Mouse (Mus musculus) cerebellum, adult 9-10 months (tissue): ENCODE data around the gene Tmem258.

Experiments used
- DNase-seq: peaks from one replicate; pipeline ENCODE4 v3.0.0; 2022

The Tmem258 gene

GRCm38 (mm10) chr19:10185876-10186275, 17.9 kb upstream of the Tmem258 start:
- DNase-seq = no peak

- no peak for DNase-seq
Observed at GRCm38 (mm10) chr19:10186569-10186968, 17.2 kb upstream of the Tmem258 start.

- DNase-seq = peak; percentile 87
Observed at GRCm38 (mm10) chr19:10188281-10188811, 15.5 kb upstream of the Tmem258 start.

DNA sequence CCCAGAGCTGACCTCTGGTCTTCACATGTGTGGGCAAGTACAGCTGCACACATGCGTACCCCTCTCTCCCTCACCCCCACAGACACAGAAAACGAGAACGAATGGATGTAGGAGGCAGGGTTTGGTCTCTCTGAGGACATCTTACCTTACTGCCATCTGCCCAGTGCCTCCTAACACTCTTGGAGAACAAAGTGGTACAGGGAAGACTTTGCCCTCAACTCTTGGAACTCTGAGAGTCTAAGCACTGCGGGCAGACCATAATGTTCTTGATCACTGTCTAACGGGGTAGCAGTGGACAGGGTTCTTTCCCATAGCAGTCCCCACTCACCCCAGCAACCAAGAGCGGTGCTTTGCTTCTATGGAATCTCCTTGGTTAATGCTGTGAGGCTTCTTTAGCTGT, 14.8 kb upstream of the Tmem258 start:
- no peak for DNase-seq

GRCm38 (mm10) chr19:10189940-10190339, 13.9 kb upstream of the Tmem258 start:
- no peak for DNase-seq

DNA sequence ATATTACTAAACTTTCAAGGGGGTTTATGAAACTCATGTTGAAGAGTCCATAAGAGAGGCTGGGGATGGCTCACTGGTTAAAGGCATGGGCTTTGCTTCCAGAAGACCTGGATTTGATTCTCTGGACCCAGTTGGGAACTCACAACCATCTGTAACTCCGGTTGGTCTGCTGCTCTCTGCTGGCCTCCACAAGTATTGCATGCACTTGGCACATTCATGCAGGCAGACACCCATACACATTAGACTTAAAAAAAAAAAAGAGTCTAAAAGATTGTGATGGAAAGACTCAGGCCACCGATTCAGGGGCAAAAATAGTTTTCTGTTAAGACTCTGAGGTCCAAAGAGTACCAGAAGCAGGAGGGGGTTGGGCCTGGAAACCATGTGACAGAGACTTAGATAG, 13.0 kb upstream of the Tmem258 start:
- DNase-seq = peak; percentile 64

DNA sequence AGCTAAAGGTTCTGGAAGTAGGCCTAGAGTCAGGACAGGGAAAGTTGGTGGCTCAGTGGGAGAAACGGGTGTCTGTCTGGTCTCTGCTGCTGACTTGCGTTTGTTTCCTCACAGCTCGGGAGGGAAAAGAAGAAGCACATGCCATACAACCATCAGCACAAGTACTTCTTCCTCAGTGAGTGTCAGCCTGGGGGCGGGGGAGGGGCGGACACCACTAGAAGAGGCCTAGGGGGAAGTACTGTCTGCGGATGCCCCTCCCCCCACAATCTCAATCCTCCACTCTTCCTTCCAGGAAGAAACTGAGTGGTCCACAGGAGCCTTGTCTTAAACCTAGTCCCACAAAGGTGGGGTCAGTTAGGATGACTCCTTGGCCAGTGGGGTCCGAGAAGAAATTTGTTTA, 12.5 kb upstream of the Tmem258 start:
- DNase-seq = no peak

GRCm38 (mm10) chr19:10194337-10194736, 9.5 kb upstream of the Tmem258 start:
- no peak for DNase-seq

DNA sequence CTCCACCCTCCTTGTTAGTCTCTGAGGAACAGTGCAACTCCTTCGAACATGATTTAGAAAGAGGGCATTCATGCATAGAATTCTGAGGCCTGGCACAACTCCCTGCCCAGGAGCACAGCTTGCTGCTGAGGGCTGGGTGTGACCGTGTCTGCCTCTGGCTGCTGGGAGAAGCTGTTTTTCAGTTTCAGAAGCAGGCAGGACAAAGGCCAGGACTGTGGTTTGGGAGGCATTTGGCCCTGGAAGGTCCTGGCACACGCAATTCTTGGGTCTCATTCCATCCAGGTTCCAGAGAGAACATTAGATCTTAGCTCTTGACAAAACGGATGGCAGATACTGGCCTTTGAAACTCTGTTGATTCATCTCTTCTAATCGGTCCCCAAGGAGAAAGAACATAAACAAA, 8.6 kb upstream of the Tmem258 start:
- no peak for DNase-seq

DNA sequence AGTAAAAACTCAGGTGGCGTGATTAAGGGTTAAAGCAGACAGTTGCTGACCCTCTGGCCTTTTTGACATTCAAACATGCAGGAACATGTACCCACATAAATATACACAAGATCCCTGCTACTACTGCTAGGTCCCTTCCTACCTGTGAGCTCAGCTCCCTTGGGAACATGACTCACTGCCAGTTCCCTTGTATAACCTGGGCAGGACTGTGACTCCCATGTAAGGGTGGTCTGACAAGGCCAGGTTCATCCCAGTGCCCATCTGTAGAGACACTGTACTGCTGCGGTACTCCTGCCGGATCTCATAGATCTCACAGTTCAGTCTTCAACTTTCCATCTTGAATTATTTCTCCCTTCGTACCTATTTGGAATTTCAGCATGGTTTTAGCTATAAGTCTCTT, 6.7 kb upstream of the Tmem258 start:
- DNase-seq = no peak

DNA sequence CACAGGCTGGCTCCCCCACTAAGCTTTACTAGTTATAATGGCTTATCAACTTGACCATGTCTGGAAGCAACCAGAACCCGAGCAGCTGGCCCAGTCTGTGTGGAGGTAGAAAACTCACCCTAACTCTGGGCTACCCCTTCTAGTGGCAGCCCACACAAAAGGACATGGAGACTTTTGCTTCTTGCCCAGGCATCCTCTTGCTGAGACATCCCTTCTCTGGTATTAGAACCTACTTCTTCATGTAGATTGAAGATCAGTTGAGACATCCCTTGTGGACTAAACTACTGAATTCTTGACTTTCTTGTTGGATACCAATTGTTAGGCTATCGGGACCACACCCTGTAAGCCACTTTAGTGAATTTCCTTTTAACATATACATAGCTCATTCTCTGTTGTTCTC, 5.5 kb upstream of the Tmem258 start:
- no peak for DNase-seq

GRCm38 (mm10) chr19:10198723-10199122, 5.1 kb upstream of the Tmem258 start:
- peak; percentile 77 for DNase-seq

DNA sequence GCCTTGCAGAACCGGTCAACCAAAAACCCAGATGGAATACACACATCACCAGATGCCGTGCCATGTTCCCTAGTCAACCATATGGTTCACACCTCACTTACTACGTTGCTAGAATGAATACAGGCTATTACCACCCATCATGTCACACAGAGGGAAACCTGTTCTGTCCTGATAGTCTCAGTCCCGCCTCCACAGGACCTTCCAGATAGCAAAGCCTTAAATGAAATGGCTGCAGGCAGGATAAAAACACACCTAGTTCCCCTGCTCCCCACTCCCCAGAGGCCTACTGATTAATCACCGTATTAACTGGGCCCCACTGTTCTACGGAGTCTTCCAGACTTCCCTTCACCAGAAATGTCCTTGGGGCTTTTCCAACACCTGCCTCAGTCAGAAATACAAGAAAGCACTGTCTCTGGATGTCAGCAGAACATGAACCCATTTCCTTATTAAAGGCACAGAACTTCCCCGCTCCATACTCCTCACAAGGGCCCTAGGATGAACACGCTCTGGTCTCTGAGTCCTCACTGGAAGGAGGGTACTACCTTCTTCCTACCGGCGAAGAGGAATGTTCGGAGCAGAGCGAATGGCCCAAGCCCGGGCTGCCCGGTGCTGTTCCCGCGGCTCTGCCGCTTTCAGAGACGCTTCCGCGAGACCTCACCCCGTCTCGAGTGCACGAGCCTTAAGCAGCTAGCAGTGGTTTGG, 517 bp upstream of the Tmem258 start:
- no peak for DNase-seq

DNA sequence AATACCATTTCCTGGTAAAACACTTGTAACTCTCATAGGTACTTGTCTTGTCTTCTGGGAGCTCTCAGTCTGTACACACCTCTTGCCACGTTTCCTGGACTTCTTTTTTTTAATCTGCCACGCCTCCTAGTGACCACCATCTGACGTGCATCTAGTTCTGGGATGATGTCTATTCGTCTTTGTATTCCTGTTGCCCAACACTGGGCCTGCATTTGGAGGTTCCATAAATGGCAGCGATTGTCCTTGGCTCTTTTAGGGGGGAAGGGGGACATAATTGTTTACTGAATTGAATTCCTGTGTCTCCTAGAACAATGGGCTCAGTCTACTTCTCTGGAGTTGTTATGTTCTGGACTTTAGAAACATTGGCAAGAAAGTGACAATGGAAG, 795 bp downstream of the Tmem258 start:
- DNase-seq = peak; percentile 74

DNA sequence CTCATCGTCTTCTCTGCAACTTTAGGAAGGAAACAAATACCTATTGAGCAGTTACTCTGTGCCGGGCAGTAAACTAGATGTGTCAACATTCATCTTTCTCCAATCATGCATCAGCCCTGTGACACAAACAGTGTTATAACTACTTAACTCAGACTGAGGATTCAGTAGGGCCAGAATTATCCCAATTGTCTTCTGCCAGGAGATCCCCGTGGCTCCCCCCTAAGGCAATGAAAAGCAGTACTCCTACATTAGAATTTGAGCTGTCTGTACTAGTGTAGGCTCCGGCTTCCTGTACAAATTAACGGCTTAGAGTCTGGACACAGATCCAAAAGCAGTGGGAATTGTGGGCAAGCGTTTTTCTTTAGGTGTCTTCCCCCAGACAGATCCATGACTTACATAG, 1.2 kb downstream of the Tmem258 start:
- no peak for DNase-seq

DNA sequence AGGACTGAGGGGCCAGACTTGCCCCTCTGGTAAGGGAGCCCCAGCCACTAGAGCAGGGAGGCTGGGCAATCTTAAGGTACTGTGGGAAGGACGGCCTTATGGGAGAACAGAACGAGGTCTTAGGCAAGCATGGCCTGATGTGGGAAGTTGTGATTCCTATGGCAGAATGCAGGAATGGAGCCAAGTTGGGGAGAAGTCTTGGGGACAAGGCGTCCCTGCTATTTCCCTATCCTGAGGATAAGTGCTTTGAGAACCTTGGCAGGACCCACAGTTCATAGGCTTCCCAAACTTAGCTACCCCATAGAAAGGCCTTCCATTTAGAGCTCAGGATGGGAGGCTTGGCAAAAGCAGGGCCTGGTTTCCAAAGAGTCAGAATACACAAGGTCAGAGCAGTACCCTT, 5.0 kb downstream of the Tmem258 start:
- DNase-seq = no peak

- no peak for DNase-seq
Observed at GRCm38 (mm10) chr19:10210885-10211284, 7.1 kb downstream of the Tmem258 start.

DNA sequence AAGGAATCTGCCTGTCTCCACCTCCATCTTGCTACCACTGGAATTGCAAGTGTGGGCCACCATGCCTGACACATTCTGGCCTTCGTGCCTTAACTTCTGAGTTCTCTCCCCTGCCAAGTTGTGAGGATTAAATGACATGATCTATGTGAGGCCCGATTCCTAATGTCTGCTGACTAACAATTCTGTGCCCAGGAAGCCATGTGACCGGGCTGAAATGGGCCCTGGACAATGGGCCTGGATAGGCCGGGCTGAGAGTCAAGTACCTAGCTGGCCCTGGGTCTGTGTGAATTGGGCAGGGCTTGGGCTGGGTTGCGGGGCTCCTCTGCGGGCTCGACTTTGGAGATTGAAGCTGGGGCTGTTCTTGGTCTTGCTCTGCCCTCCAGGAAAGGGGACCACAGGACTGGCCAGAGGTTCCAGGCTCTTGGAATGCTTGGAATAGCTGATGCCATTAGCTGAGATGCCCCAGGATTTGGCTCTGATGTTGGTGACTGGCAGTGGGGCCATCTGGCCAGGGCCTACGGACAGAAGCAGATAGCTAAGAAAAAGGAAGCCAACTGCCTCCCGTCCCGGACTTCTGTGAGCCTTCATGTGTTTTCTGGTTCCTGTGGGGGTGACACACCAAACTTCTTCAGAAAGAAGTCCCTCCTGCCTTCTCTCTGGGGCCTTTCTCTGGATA, 10.1 kb downstream of the Tmem258 start:
- DNase-seq = no peak

- no peak for DNase-seq
Observed at GRCm38 (mm10) chr19:10216101-10216500, 12.3 kb downstream of the Tmem258 start.

DNA sequence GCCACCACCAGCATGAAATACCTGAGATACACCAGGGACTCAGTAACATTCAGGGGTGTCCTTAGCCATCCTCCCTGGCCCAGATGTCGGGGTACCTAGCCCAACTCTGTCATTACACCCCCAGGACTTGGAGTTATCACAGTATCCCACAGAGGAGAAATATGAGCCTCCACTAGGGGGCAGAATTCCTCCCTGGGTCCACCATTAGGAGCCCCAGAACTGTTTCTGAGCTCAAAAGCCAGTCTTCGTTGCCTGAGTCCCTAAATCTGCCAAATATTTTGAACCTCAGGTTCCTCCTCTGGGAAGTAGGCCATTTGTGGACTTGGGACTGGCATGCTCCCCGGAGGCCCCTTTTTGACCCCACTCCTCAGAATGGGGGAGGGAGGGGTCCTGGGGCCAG, 15.3 kb downstream of the Tmem258 start:
- no peak for DNase-seq

DNA sequence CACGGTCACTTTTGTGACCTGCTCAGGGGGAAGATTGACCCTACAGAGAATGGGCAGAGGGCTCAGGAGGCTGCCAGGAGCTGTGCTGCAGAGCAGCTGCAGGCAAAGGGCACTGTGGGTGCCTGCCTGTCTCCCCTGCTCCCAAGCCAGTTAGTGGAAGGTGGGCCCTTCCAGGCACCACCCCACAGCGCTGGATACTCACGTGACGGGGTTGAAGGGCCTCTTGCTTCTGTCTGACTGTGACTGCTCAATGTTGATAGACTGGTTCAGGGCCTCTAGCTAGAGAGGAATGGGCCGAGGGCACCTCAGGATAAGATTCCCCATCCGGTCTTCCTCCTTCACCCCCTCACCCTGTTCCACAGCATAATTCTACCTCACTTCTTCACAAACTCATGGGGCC, 15.8 kb downstream of the Tmem258 start:
- no peak for DNase-seq

DNA sequence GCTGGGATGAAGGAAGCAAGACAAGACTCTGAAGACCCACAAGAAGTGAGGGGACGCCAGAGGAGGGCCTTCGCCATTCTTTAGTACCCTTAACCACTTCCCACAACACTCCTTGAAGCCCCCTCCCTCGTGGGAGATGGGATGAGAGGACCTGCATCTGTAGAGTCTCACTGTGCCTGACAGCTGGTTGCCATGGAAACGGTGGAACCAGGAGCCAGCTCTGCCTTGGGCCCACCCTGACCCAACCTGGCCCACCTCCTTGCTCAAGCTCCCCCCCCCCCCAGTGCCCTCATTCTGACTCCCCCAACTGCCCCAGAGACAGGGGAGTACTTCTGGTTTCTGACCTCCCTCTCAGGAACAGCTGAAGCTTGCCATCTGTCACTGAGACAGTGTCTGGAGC, 17.8 kb downstream of the Tmem258 start:
- no peak for DNase-seq

- DNase-seq = no peak
Observed at GRCm38 (mm10) chr19:10222656-10223055, 18.8 kb downstream of the Tmem258 start.

DNA sequence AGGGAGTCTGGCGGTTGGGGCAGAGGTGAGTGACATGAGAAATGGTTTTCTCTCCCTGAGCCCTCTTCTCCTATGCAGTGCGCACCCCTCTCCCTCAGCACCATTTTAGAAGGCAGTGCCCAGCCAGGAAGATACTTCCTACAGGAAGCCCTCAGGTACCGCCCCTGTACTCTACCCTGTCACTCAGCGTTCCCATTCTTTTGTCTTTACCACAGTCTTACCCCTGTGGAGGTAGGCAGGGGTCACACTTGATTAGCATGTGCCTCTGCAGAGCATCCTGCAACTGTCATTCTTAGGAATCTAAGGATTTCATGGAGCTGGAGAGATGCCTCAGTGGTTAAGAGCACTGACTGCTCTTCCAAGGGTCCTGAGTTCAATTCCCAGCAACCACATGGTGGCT, 19.7 kb downstream of the Tmem258 start:
- DNase-seq = no peak
